In genomic region chr5:146948508-146949088, GRCm38 (mm10) we compare ENCODE assay signal across 8 mouse cellular contexts. TPM values are rescaled to one million over a fixed set of nuclear protein-coding genes. Genes with fewer than 3 reads are reported as not detected.
DNase-seq lines count a peak whose midpoint lies in the region; ATAC-seq and TF ChIP-seq lines count a peak whose summit lies in the region.

Gtf3a (plus strand) TSS chr5:146948657.

- under 1% methylated on average over 50 of the region's 62 CpGs for WGBS in lung, postnatal 0 days

- DNase-seq in NIH3T3 (ENCODE audit: low read depth): peak; percentile 90
- peak; percentile 71 for DNase-seq in cerebellum, adult 8-10 months
- peak; percentile 87 for DNase-seq in forelimb bud, embryonic 11.5 days (ENCODE audit: low read depth, low spot score)
- peak; percentile 81 for DNase-seq in heart, postnatal 4 days
- peak; percentile 72 for DNase-seq in layer of hippocampus, adult 9-11 months
- DNase-seq in lung, postnatal 0 days (ENCODE audit: low spot score): peak; percentile 96
- peak; percentile 58 for DNase-seq in ovary, postnatal 10 days (ENCODE audit: low spot score)
- DNase-seq in thymus, postnatal 0 days (ENCODE audit: low spot score): peak; percentile 95

- H3K27ac ChIP-seq in lung, postnatal 0 days (ENCODE audit: low read length): peak within 1 kb of the TSS; percentile 76

- peak within 1 kb of the TSS; percentile 64 for H3K9ac ChIP-seq in lung, postnatal 0 days (replicated peaks; ENCODE audit: low read depth)

- no peaks in the 10 kb centered on the region for H3K9me3 ChIP-seq in lung, postnatal 0 days (ENCODE audit: low read length)

- peak; percentile 95 for ATAC-seq in lung, postnatal 0 days

- peaks cover 19% of the 10 kb centered on the region; the same call in 1 of the 2 replicates for H3K36me3 ChIP-seq in lung, postnatal 0 days (ENCODE audit: insufficient read depth, low read length)

- no peaks in the 10 kb centered on the region for H3K27me3 ChIP-seq in lung, postnatal 0 days (replicated peaks; ENCODE audit: insufficient read depth, low read length)

- TF ChIP-seq EP300 in lung, postnatal 0 days (IDR thresholded peaks at IDR 0.05): no peak

- no peaks in the 10 kb centered on the region for H3K4me1 ChIP-seq in lung, postnatal 0 days (ENCODE audit: insufficient read depth, low read depth, low read length)

- H3K4me3 ChIP-seq in lung, postnatal 0 days (ENCODE audit: low read depth, low read length): peak within 1 kb of the TSS; percentile 61

- peak; percentile 10; the same call in 1 of the 2 replicates for TF ChIP-seq CTCF in lung, postnatal 0 days (IDR thresholded peaks at IDR 0.05)

- H3K4me2 ChIP-seq in lung, postnatal 0 days (replicated peaks; ENCODE audit: low read depth, low read length): peak within 1 kb of the TSS; percentile 88

RNA-seq across cellular contexts. Expression of gene Gtf3a, which starts in this region (rescaled TPM):
- 10 to 100 TPM; 29.2 to 29.5 TPM for total RNA-seq in heart, postnatal 4 days (2021)
- polyA plus RNA-seq in lung, postnatal 0 days (2015; fragmentation: Nextera tagmentation; extraction: Ambion mirVana): 60.3 and 63.8 TPM in 2 replicates
- polyA plus RNA-seq in thymus, postnatal 0 days (2015; fragmentation: Nextera tagmentation; extraction: Ambion mirVana): 150 and 156 TPM in 2 replicates

Comparison
In these comparisons a context has a peak if more than half of its experiments do, and no peak if none do; other contexts are left out.
1. Peak in every context shown above with its lines: DNase-seq, ATAC-seq, H3K4me3 ChIP-seq and H3K27ac ChIP-seq.